Mouse (Mus musculus) frontal cortex, adult (tissue): ENCODE results near the gene Pola1.
A peak's percentile ranks its signal among the peaks of the same experiment; 100 is the strongest.

ENCODE experiments used
- ATAC-seq: cut with Nextera tagmentation; 2 replicates; pipeline ENCODE4 v1.9.2; 2017; ENCODE audit warnings: mild to moderate bottlenecking, moderate library complexity, mixed read lengths; ENCODE audit not compliant: low TSS enrichment

The Pola1 gene

DNA sequence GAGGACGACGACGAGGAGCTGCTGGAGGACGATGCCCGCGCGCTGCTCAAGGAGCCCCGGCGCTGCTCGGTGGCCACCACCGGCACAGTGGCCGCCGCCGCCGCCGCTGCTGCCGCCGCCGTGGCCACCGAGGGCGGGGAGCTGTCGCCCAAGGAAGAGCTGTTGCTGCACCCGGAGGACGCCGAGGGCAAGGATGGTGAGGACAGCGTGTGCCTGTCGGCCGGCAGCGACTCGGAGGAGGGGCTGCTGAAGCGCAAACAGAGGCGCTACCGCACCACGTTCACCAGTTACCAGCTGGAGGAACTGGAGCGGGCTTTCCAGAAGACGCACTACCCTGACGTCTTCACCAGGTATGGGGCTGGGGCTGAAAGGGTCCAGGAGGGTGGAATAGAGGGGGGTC is 342.9 kb downstream of the Pola1 start:
- ATAC-seq, result no peak

DNA sequence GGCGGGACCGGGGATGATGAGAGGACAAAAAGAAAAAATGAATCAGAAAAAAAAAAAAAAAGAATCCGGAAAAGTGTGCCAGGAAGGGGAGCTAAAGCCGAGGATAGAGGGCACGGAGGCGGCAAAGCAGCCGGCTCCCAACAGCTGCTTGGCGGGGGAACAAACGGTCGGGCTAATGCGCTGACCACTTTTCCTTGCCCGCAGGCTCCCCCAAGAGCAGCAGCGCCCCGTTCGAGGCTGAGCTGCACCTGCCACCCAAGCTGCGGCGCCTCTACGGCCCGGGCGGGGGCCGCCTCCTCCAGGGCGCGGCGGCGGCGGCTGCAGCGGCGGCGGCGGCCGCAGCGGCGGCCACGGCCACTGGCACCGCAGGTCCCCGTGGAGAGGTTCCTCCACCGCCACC is 343.6 kb downstream of the Pola1 start:
- no peak for ATAC-seq

DNA sequence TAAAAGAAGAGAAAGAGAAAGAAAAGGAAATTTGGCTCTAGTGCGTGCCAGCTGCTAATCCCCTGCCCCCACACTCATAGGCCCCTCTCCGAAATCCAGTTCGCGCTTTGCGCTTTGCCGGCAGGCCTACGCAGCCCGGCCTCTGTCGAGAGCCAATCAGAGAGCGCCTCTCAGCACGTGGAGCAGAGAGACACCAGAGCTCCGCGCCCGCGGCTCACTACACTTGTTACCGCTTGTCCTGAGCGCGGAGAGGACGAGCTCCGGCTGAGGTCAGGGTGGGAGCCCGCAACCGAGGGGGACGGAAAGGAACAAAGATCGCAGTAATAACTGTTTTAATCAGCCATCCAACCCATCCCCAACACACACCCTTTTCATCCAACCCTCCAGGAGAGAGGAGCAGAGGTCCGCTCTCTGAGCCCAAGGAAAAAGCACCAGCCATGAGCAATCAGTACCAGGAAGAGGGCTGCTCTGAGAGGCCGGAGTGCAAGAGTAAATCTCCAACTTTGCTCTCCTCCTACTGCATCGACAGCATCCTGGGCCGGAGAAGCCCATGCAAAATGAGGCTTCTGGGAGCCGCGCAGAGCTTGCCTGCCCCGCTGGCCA is 345.6 kb downstream of the Pola1 start, which contains the start of gene Arx:
Arx (plus strand) TSS at position 155 of the 603 bp plus-strand sequence.
- peak; percentile 77 for ATAC-seq

DNA sequence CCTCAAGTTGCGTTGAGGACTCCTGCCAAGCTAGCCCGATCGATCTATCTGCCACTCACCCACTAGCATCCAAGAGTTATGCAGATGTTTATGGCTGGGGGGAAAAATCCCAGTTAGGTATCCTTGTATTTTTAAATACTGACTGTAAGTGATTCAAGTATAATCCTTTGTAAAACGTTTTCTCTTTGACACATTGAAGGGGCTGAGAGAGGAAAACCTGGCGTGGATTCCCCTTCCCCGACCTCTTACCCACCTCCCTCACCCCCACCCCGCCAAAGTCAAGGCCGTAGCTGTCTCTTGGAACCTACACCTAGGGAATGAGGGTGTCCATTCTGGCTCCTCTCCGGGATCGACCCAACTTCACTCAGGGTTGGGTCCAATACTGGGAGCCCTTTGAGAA is 346.9 kb downstream of the Pola1 start:
- ATAC-seq, result no peak

DNA sequence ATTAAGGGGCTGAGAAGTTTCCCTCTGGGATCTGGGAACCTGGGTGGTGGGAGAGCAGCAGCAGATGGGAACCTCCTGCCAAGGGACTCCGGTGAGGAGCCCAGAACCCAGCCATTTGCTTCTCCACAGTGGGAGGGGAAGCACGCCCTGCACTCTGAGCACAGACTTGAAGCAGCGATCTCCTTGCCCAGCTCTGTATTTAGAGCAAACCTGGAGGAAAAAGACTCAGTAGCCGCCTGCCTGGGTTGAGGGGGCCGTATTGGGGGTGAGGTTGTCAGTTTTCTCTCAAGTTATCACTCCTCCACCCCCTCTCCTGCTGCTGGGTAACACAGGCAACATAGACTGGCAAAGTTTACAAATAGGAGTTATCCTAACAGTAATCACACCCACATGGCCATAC is 350.2 kb downstream of the Pola1 start:
- no peak for ATAC-seq

DNA sequence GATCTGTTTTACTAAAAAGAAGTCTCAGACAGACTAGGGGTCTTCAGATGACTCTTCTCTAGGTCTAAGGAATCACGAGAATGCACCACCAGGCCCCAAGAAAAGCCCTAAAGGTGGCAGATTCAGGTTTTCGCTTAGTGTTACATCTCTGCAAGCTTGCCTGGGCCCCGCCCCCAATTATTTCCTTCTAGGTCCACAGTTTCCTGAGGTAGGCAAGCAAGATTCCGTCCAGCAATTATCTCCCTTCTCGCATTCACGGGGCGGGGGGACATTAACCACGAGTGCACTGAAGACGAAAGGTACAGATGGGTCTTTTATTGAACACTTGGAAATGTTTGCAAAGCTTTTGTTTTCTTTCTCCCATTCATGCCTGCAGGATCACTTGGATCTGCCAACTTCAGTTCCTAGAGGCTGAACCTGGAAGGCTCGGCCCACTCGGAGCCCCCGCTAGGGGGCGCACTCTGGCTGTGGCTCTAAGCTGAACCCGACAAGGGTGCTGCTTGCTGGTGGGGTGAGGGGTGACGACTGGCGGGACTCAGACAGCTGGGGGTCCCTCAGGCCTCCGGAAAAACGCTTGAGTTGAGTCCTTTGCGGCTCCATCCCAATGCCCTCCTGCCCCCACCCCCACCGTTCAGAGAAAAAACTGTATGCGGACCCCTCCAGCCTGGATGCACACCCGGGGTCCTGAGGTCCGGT is 350.8 kb downstream of the Pola1 start:
- peak; percentile 52; the same call in 1 of the 2 replicates for ATAC-seq

DNA sequence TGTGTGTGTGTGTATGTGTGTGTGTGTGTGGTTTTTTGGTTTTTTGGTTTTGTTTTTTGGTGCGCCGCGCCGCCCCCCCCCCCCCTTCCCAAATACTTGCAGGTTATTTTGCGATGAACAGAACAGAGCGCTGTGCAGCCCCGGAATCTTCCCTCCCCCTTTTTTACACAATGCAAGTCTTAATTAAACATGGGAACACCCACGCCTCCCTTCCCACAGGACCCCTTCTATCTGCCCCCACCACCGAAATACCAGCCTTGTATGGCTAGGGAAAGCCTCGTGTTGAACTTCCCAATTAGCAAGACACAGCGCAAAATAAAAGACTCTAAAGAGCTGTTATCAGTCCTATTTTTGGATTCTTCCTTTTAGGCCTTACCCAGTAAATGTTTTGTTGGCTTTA is 352.0 kb downstream of the Pola1 start:
- ATAC-seq, result no peak

DNA sequence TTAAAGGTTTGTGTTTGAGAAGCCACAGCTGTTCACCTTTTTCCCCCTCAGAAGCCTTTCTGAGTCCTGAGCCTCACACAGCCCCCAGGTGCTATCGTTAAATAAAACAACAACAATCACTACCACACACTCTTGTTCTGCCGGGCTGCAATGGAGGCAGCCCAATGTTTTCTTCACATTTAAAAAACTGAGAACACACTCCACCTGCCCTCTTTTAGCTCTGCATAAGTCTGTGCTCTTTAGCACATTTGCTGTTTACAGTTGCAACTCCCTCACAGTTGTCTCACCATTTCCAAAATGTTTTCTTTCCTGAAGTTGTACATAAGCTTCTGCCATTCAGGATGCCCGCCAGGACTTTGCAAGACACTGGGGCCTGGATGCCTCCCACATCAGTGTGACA is 356.3 kb downstream of the Pola1 start:
- ATAC-seq, result no peak
